Mouse (Mus musculus) ES-E14 (cell line): ENCODE measurements around the gene Ppp1r9b.

Experiments
- CHD2 ChIP-seq: IDR thresholded peaks from 2 replicates; pipeline ENCODE4 v1.6.1; 2014; ENCODE audit warnings: mild to moderate bottlenecking, low read depth, low read length, inconsistent platforms
- HCFC1 ChIP-seq: IDR thresholded peaks from 2 replicates; pipeline ENCODE4 v1.6.1; 2012; ENCODE audit warnings: low read length, inconsistent platforms, borderline replicate concordance; ENCODE audit not compliant: insufficient read depth
- MAFK ChIP-seq: IDR thresholded peaks from 2 replicates; pipeline ENCODE4 v1.6.1; 2014; ENCODE audit warnings: mild to moderate bottlenecking, low read depth, low read length, inconsistent platforms; ENCODE audit not compliant: insufficient read depth
- ZC3H11A ChIP-seq: IDR thresholded peaks from 2 replicates; pipeline ENCODE4 v1.6.1; 2012; ENCODE audit warnings: low read depth, mild to moderate bottlenecking, inconsistent platforms, low read length, borderline replicate concordance
- ZNF384 ChIP-seq: IDR thresholded peaks from 2 replicates; pipeline ENCODE4 v1.6.1; 2012; ENCODE audit warnings: low read depth, low read length, inconsistent platforms

DNA sequence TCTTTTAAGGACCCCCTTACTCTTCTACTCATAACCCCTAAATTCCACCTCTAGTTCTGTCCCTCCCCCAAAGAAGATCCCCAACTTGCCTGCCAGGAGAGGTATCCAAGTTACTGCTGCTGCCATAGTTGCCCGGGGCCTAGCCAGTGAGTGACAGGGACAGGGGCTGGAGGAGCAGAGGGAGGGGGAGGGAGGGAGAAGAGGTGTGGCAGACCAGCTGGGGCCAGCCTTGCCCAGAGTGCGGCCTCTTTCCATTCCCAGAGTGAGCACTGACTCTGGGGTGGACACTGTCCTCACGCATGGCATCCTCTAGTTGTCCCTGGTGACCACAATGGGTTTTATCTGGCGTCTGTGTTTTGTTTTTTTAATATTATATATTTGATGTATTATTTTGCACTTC lies 17.5 kb upstream of the Ppp1r9b start:
- no peak for TF ChIP-seq ZC3H11A
- no peak for TF ChIP-seq HCFC1
- no peak for TF ChIP-seq CHD2
- TF ChIP-seq MAFK, result no peak
- no peak for TF ChIP-seq ZNF384
